Mouse (Mus musculus) kidney, embryonic 15.5 days (tissue): Measurements from ENCODE around the gene Ncoa4. TPM values are rescaled to one million over a fixed set of nuclear protein-coding genes. Genes with fewer than 3 reads are reported as not detected.
A peak's percentile ranks its signal among the peaks of the same experiment; 100 is the strongest.

ENCODE experiments used
- ATAC-seq: fragments of 200-750 bp; cut with Nextera tagmentation; replicated peaks from 2 replicates; pipeline ENCODE4 v1.8.0; 2017; ENCODE audit warnings: moderate TSS enrichment; ENCODE audit not compliant: low FRiP score
- H3K27ac ChIP-seq: fragments of 300-500 bp; sonication (generic); 2 replicates; pipeline ENCODE4 v1.5.1; 2015; ENCODE audit warnings: mild to moderate bottlenecking, inconsistent platforms
- H3K27me3 ChIP-seq: fragments of 300-500 bp; sonication (generic); 2 replicates; pipeline ENCODE4 v1.6.1; 2015; ENCODE audit warnings: inconsistent platforms
- H3K36me3 ChIP-seq: fragments of 300-500 bp; sonication (generic); 2 replicates; pipeline ENCODE4 v1.6.1; 2015; ENCODE audit warnings: inconsistent platforms
- H3K4me1 ChIP-seq: fragments of 300-500 bp; sonication (generic); 2 replicates; pipeline ENCODE4 v1.6.1; 2015; ENCODE audit warnings: inconsistent platforms
- H3K4me2 ChIP-seq: fragments of 300-500 bp; sonication (generic); 2 replicates; pipeline ENCODE4 v1.6.1; 2015; ENCODE audit warnings: moderate library complexity, mild to moderate bottlenecking, inconsistent platforms
- H3K4me3 ChIP-seq: fragments of 300-500 bp; sonication (generic); replicated peaks from 2 replicates; pipeline ENCODE4 v1.5.1; 2015; ENCODE audit warnings: mild to moderate bottlenecking, inconsistent platforms
- H3K9ac ChIP-seq: fragments of 300-500 bp; sonication (generic); 2 replicates; pipeline ENCODE4 v1.6.1; 2015; ENCODE audit warnings: mild to moderate bottlenecking, inconsistent platforms
- H3K9me3 ChIP-seq: fragments of 300-500 bp; sonication (generic); replicated peaks from 2 replicates; pipeline ENCODE4 v1.6.1; 2016; ENCODE audit warnings: inconsistent platforms
- WGBS: fragments of 180-500 bp; shearing (Covaris S2); methylation state at CpG from one replicate; pipeline ENCODE4 v1.1.7; 2015; ENCODE audit warnings: mixed read lengths; 5-methylcytosine and 5-hydroxymethylcytosine counted together
- polyA plus RNA-seq: library from polyadenylated mRNA; unstranded; fragments of >200 nt; fragmentation: Nextera tagmentation; extraction: Ambion mirVana; gene quantifications from 2 replicates; pipeline ENCODE4 v1.2.1, GENCODE M21; 2015

The Ncoa4 gene
- polyA plus RNA-seq, 1 experiment from 2014 or later: 110 TPM

- ATAC-seq: no peak
- H3K4me1 ChIP-seq: peaks cover 3% of the 10 kb centered on the region; the same call in 1 of the 2 replicates
- no peak overlapping the region for H3K9ac ChIP-seq
- peaks cover 15% of the 10 kb centered on the region for H3K9me3 ChIP-seq
- no peak overlapping the region for H3K4me2 ChIP-seq
- no peaks in the 10 kb centered on the region for H3K36me3 ChIP-seq
- H3K4me3 ChIP-seq: no peak overlapping the region
- H3K27ac ChIP-seq: no peak overlapping the region
- H3K27me3 ChIP-seq: no peaks in the 10 kb centered on the region
Observed at GRCm38 (mm10) chr14:32144734-32145133, 14.9 kb upstream of the Ncoa4 start.

- Histone ChIP-seq H3K4me2 (no peak overlapping the region), H3K4me3 (no peak overlapping the region), H3K36me3 (no peaks in the 10 kb centered on the region), H3K4me1 (peaks cover 3% of the 10 kb centered on the region; the same call in 1 of the 2 replicates), H3K27ac (0 out of 2 replicates have a peak overlapping the region, but pooled peaks have one; percentile 20), H3K9me3 (peaks cover 15% of the 10 kb centered on the region), H3K9ac (no peak overlapping the region), H3K27me3 (no peaks in the 10 kb centered on the region)
- no peak for ATAC-seq
- WGBS: 57% methylated on average over 4 of the region's 4 CpGs
Observed at GRCm38 (mm10) chr14:32145401-32145800, 14.3 kb upstream of the Ncoa4 start.

GRCm38 (mm10) chr14:32145809-32146511 is 13.7 kb upstream of the Ncoa4 start:
- peak overlapping the region; percentile 20; the same call in 1 of the 2 replicates for H3K27ac ChIP-seq
- no peak overlapping the region for H3K4me3 ChIP-seq
- H3K9ac ChIP-seq: no peak overlapping the region
- H3K4me2 ChIP-seq: no peak overlapping the region
- WGBS: 53% methylated on average over 7 of the region's 7 CpGs
- peak; percentile 75 for ATAC-seq
- no peaks in the 10 kb centered on the region for H3K27me3 ChIP-seq
- peaks cover 15% of the 10 kb centered on the region for H3K9me3 ChIP-seq
- H3K36me3 ChIP-seq: no peaks in the 10 kb centered on the region
- H3K4me1 ChIP-seq: peaks cover 3% of the 10 kb centered on the region; the same call in 1 of the 2 replicates

- H3K4me1 ChIP-seq: peaks cover 3% of the 10 kb centered on the region; the same call in 1 of the 2 replicates
- no peak overlapping the region for H3K4me3 ChIP-seq
- ATAC-seq: no peak
- no peak overlapping the region for H3K9ac ChIP-seq
- WGBS: 69% methylated on average over 2 of the region's 2 CpGs
- no peak overlapping the region for H3K4me2 ChIP-seq
- H3K27me3 ChIP-seq: no peaks in the 10 kb centered on the region
- no peaks in the 10 kb centered on the region for H3K36me3 ChIP-seq
- peak overlapping the region; percentile 0; the same call in 1 of the 2 replicates for H3K27ac ChIP-seq
- H3K9me3 ChIP-seq: peaks cover 15% of the 10 kb centered on the region
Observed at GRCm38 (mm10) chr14:32146578-32146977, 13.1 kb upstream of the Ncoa4 start.

GRCm38 (mm10) chr14:32150872-32151271 is 8.8 kb upstream of the Ncoa4 start:
- Histone ChIP-seq H3K4me1 (no peaks in the 10 kb centered on the region), H3K4me2 (no peak overlapping the region), H3K9me3 (peaks cover 15% of the 10 kb centered on the region), H3K27me3 (no peaks in the 10 kb centered on the region), H3K27ac (no peak overlapping the region), H3K36me3 (no peaks in the 10 kb centered on the region), H3K4me3 (no peak overlapping the region), H3K9ac (no peak overlapping the region)
- ATAC-seq: no peak
- 91% methylated on average over 2 of the region's 2 CpGs for WGBS

- Histone ChIP-seq H3K27me3 (no peaks in the 10 kb centered on the region), H3K4me3 (no peak overlapping the region), H3K36me3 (no peaks in the 10 kb centered on the region), H3K9ac (no peak overlapping the region), H3K4me1 (no peaks in the 10 kb centered on the region), H3K4me2 (no peak overlapping the region), H3K27ac (no peak overlapping the region), H3K9me3 (peaks cover 9% of the 10 kb centered on the region; the same call in 1 of the 2 replicates)
- no peak for ATAC-seq
- WGBS: 90% methylated on average over 18 of the region's 18 CpGs
Observed at GRCm38 (mm10) chr14:32152243-32152965, 7.3 kb upstream of the Ncoa4 start.

- ATAC-seq: no peak
- no peak overlapping the region for H3K9ac ChIP-seq
Observed at GRCm38 (mm10) chr14:32153156-32153555, 6.5 kb upstream of the Ncoa4 start.

GRCm38 (mm10) chr14:32154758-32155157 is 4.9 kb upstream of the Ncoa4 start:
- Histone ChIP-seq H3K9me3 (no peaks in the 10 kb centered on the region), H3K27ac (no peak overlapping the region), H3K4me1 (peaks cover 6% of the 10 kb centered on the region; the same call in 1 of the 2 replicates), H3K4me3 (no peak overlapping the region), H3K27me3 (no peaks in the 10 kb centered on the region), H3K4me2 (no peak overlapping the region), H3K36me3 (no peaks in the 10 kb centered on the region), H3K9ac (no peak overlapping the region)
- WGBS: 91% methylated on average over 6 of the region's 6 CpGs
- no peak for ATAC-seq

More at GRCm38 (mm10) chr14:32153156-32153555, 6.5 kb upstream of the Ncoa4 start:
- H3K9me3 ChIP-seq: 0 out of 2 replicates have a peak, but pooled peaks cover 4% of the 10 kb centered on the region
- no peak overlapping the region for H3K4me3 ChIP-seq
- no peaks in the 10 kb centered on the region for H3K27me3 ChIP-seq
- H3K36me3 ChIP-seq: no peaks in the 10 kb centered on the region
- no peaks in the 10 kb centered on the region for H3K4me1 ChIP-seq
- H3K4me2 ChIP-seq: no peak overlapping the region
- H3K27ac ChIP-seq: no peak overlapping the region
- WGBS: 91% methylated on average over 2 of the region's 2 CpGs

- no peaks in the 10 kb centered on the region for H3K9me3 ChIP-seq
- H3K27ac ChIP-seq: peak overlapping the region; percentile 67
- no peak overlapping the region for H3K9ac ChIP-seq
- WGBS: 42% methylated on average over 4 of the region's 4 CpGs
- no peaks in the 10 kb centered on the region for H3K36me3 ChIP-seq
- H3K4me1 ChIP-seq: peaks cover 26% of the 10 kb centered on the region
- peak overlapping the region; percentile 96 for H3K4me3 ChIP-seq
- H3K4me2 ChIP-seq: peak overlapping the region; percentile 84
- no peaks in the 10 kb centered on the region for H3K27me3 ChIP-seq
- no peak for ATAC-seq
Observed at GRCm38 (mm10) chr14:32159150-32159670, 455 bp upstream of the Ncoa4 start.

- H3K9ac ChIP-seq: peak overlapping the region; percentile 91
- no peaks in the 10 kb centered on the region for H3K36me3 ChIP-seq
- 34% methylated on average over 7 of the region's 7 CpGs for WGBS
- peak overlapping the region; percentile 93 for H3K27ac ChIP-seq
- H3K4me1 ChIP-seq: peaks cover 37% of the 10 kb centered on the region
- H3K9me3 ChIP-seq: no peaks in the 10 kb centered on the region
- H3K4me3 ChIP-seq: peak overlapping the region; percentile 96
- H3K4me2 ChIP-seq: peak overlapping the region; percentile 84
- no peak for ATAC-seq
- no peaks in the 10 kb centered on the region for H3K27me3 ChIP-seq
Observed at GRCm38 (mm10) chr14:32160563-32160962, 898 bp downstream of the Ncoa4 start.

GRCm38 (mm10) chr14:32161090-32161885 is 1.6 kb downstream of the Ncoa4 start:
- ATAC-seq: no peak
- Histone ChIP-seq H3K27me3 (no peaks in the 10 kb centered on the region), H3K36me3 (no peaks in the 10 kb centered on the region), H3K27ac (no peak overlapping the region), H3K9ac (peak overlapping the region; percentile 91), H3K4me1 (peaks cover 42% of the 10 kb centered on the region), H3K9me3 (no peaks in the 10 kb centered on the region), H3K4me2 (peak overlapping the region; percentile 84), H3K4me3 (peak overlapping the region; percentile 96)
- 85% methylated on average over 12 of the region's 12 CpGs for WGBS
